Mouse (Mus musculus): ENCODE data around the gene Col11a2. TPM values are rescaled to one million over a fixed set of nuclear protein-coding genes. Genes with fewer than 3 reads are reported as not detected.

The Col11a2 gene
- polyA plus RNA-seq, 2 experiments: 0.06 to 0.55 TPM

- TF ChIP-seq EP300 (IDR thresholded peaks at IDR 0.05; ENCODE audit: low read depth) (no peak), CTCF (IDR thresholded peaks at IDR 0.05; ENCODE audit: low read depth) (no peak)
- Histone ChIP-seq H3K27ac (no peak overlapping the region), H3K36me3 (replicated peaks; ENCODE audit: control insufficient read depth, insufficient read depth, low read depth) (peaks cover 11% of the 10 kb centered on the region), H3K9ac (replicated peaks) (0 out of 2 replicates have a peak overlapping the region, but pooled peaks have one; percentile 19), H3K27me3 (ENCODE audit: control insufficient read depth, insufficient read depth, low read length) (no peaks in the 10 kb centered on the region), H3K9me3 (ENCODE audit: control insufficient read depth, low read length) (no peaks in the 10 kb centered on the region), H3K4me2 (ENCODE audit: low read depth) (peak overlapping the region; percentile 85), H3K4me1 (replicated peaks; ENCODE audit: control insufficient read depth in 2 of 2, insufficient read depth in 2 of 2, low read length in 1 of 2) (peaks cover 10 to 27% of the 10 kb centered on the region in 2 experiments), H3K4me3 (ENCODE audit: insufficient read depth in 1 of 2, low read depth in 2 of 2, low read length in 2 of 2) (peak overlapping the region; percentile 85 to 86)
- no peak for DNase-seq (ENCODE audit: low read depth in 3 of 3, low spot score in 3 of 3)
- 76% methylated on average over 21 of the region's 21 CpGs for WGBS (ENCODE audit: insufficient replicate concordance)
- no peak for ATAC-seq (ENCODE audit: insufficient read depth)
Measured at GRCm38 (mm10) chr17:34029890-34030595, 9.2 kb upstream of the Col11a2 start.

GRCm38 (mm10) chr17:34030861-34031326 is 8.3 kb upstream of the Col11a2 start:
- DNase-seq (ENCODE audit: low read depth in 3 of 3, low spot score in 3 of 3) (no peak), ATAC-seq (ENCODE audit: insufficient read depth) (no peak)
- H3K27ac ChIP-seq: no peak overlapping the region; the same call in 1 of the 2 replicates
- peak overlapping the region; percentile 85 to 86 for H3K4me3 ChIP-seq (ENCODE audit: insufficient read depth in 1 of 2, low read depth in 2 of 2, low read length in 2 of 2)
- H3K9me3 ChIP-seq (ENCODE audit: control insufficient read depth, low read length): no peaks in the 10 kb centered on the region
- peaks cover 11% of the 10 kb centered on the region for H3K36me3 ChIP-seq (replicated peaks; ENCODE audit: control insufficient read depth, insufficient read depth, low read depth)
- peak overlapping the region; percentile 85 for H3K4me2 ChIP-seq (ENCODE audit: low read depth)
- no peak for TF ChIP-seq EP300 (IDR thresholded peaks at IDR 0.05; ENCODE audit: low read depth)
- peak; percentile 26 for TF ChIP-seq CTCF (IDR thresholded peaks at IDR 0.05; ENCODE audit: low read depth)
- peaks cover 10 to 27% of the 10 kb centered on the region in 2 experiments for H3K4me1 ChIP-seq (replicated peaks; ENCODE audit: control insufficient read depth in 2 of 2, insufficient read depth in 2 of 2, low read length in 1 of 2)
- no peaks in the 10 kb centered on the region for H3K27me3 ChIP-seq (ENCODE audit: control insufficient read depth, insufficient read depth, low read length)
- WGBS (ENCODE audit: insufficient replicate concordance): 4% methylated on average over 20 of the region's 20 CpGs
- H3K9ac ChIP-seq (replicated peaks): peak overlapping the region; percentile 67

- peak within 1 kb of the TSS; percentile 85 to 86 for H3K4me3 ChIP-seq (ENCODE audit: insufficient read depth in 1 of 2, low read depth in 2 of 2, low read length in 2 of 2)
- H3K9me3 ChIP-seq (ENCODE audit: control insufficient read depth, low read length): no peaks in the 10 kb centered on the region
- peak within 1 kb of the TSS; percentile 73 for H3K27ac ChIP-seq
- H3K4me2 ChIP-seq (ENCODE audit: low read depth): peak within 1 kb of the TSS; percentile 87
- peak within 1 kb of the TSS; percentile 83 for H3K9ac ChIP-seq (replicated peaks)
- ATAC-seq (ENCODE audit: insufficient read depth) (peak; percentile 75), DNase-seq (ENCODE audit: low read depth in 3 of 3, low spot score in 3 of 3) (peak; percentile 93 to 94 (median 94))
- peaks cover 10 to 27% of the 10 kb centered on the region in 2 experiments for H3K4me1 ChIP-seq (replicated peaks; ENCODE audit: control insufficient read depth in 2 of 2, insufficient read depth in 2 of 2, low read length in 1 of 2)
- TF ChIP-seq CTCF (IDR thresholded peaks at IDR 0.05; ENCODE audit: low read depth): no peak; the same call in 1 of the 2 replicates
- peak; percentile 68 for TF ChIP-seq EP300 (IDR thresholded peaks at IDR 0.05; ENCODE audit: low read depth)
- H3K36me3 ChIP-seq (replicated peaks; ENCODE audit: control insufficient read depth, insufficient read depth, low read depth): peaks cover 11% of the 10 kb centered on the region
- H3K27me3 ChIP-seq (ENCODE audit: control insufficient read depth, insufficient read depth, low read length): no peaks in the 10 kb centered on the region
- under 1% methylated on average over 86 of the region's 88 CpGs for WGBS (ENCODE audit: insufficient replicate concordance)
Measured at GRCm38 (mm10) chr17:34031465-34032173, 7.6 kb upstream of the Col11a2 start, which contains the start of the genes Slc39a7 and Rxrb. Gene Slc39a7, minus strand, starts transcription at chr17:34031682. Gene Rxrb, plus strand, starts transcription at chr17:34031812.

- WGBS (ENCODE audit: insufficient replicate concordance): 1% methylated on average over 44 of the region's 48 CpGs
- peak; percentile 51 to 60 (median 55) for DNase-seq (ENCODE audit: low read depth in 3 of 3, low spot score in 3 of 3)
- Histone ChIP-seq H3K27me3 (ENCODE audit: control insufficient read depth, insufficient read depth, low read length) (no peaks in the 10 kb centered on the region), H3K27ac (peak overlapping the region; percentile 73), H3K4me3 (ENCODE audit: insufficient read depth in 1 of 2, low read depth in 2 of 2, low read length in 2 of 2) (peak overlapping the region; percentile 82 to 86), H3K9me3 (ENCODE audit: control insufficient read depth, low read length) (no peaks in the 10 kb centered on the region), H3K36me3 (replicated peaks; ENCODE audit: control insufficient read depth, insufficient read depth, low read depth) (peaks cover 15% of the 10 kb centered on the region), H3K4me1 (replicated peaks; ENCODE audit: control insufficient read depth in 2 of 2, insufficient read depth in 2 of 2, low read length in 1 of 2) (peaks cover 5 to 23% of the 10 kb centered on the region in 2 experiments), H3K4me2 (ENCODE audit: low read depth) (peak overlapping the region; percentile 87), H3K9ac (replicated peaks) (peak overlapping the region; percentile 83)
- TF ChIP-seq EP300 (IDR thresholded peaks at IDR 0.05; ENCODE audit: low read depth): no peak
- no peak for TF ChIP-seq CTCF (IDR thresholded peaks at IDR 0.05; ENCODE audit: low read depth)
- peak; percentile 40 for ATAC-seq (ENCODE audit: insufficient read depth)
Measured at GRCm38 (mm10) chr17:34032174-34032632, 7.0 kb upstream of the Col11a2 start.

All from liver, embryonic 14.5 days (tissue).